Mouse (Mus musculus) liver, adult 2 months (tissue): ENCODE measurements around the gene Nxph4. TPM values are rescaled to one million over a fixed set of nuclear protein-coding genes. Genes with fewer than 3 reads are reported as not detected.

Experiments
- DNase-seq: peaks from one replicate; pipeline ENCODE4 v3.0.0-alpha.2; 2011; ENCODE audit warnings: low read depth, low spot score; ENCODE audit errors: extremely low read depth
- H3K27ac ChIP-seq: fragments of 200-500 bp; replicated peaks from 2 replicates; pipeline ENCODE4 v1.5.1; 2012; ENCODE audit warnings: low read depth, mild to moderate bottlenecking, control low read depth, inconsistent platforms, low read length; ENCODE audit not compliant: insufficient read depth
- H3K27me3 ChIP-seq: fragments of 200-500 bp; 2 replicates; pipeline ENCODE4 v1.6.1; 2012; ENCODE audit warnings: mild to moderate bottlenecking, moderate library complexity, low read length, inconsistent platforms; ENCODE audit not compliant: control insufficient read depth, insufficient read depth
- H3K36me3 ChIP-seq: fragments of 200-500 bp; 2 replicates; pipeline ENCODE4 v1.6.1; 2012; ENCODE audit warnings: low read length, inconsistent platforms; ENCODE audit not compliant: control insufficient read depth, insufficient read depth
- H3K4me1 ChIP-seq: fragments of 200-500 bp; 2 replicates; pipeline ENCODE4 v1.6.1; 2011; ENCODE audit warnings: low read length; ENCODE audit not compliant: control insufficient read depth, insufficient read depth
- H3K4me3 ChIP-seq: fragments of 200-500 bp; 2 replicates; pipeline ENCODE4 v1.5.1; 2011; ENCODE audit warnings: low read depth, mild to moderate bottlenecking, control low read depth, low read length, moderate library complexity; ENCODE audit not compliant: insufficient read depth
- H3K79me2 ChIP-seq: fragments of 200-500 bp; 2 replicates; pipeline ENCODE4 v1.6.1; 2012; ENCODE audit warnings: inconsistent platforms, mild to moderate bottlenecking, low read length, moderate library complexity; ENCODE audit not compliant: control insufficient read depth, insufficient read depth
- H3K9ac ChIP-seq: fragments of 200-500 bp; 2 replicates; pipeline ENCODE4 v1.6.1; 2012; ENCODE audit warnings: low read depth, mild to moderate bottlenecking, control low read depth, inconsistent platforms, low read length
- CTCF ChIP-seq: fragments of 200-500 bp; IDR thresholded peaks from 2 replicates; pipeline ENCODE4 v1.5.1; 2011; ENCODE audit warnings: low read depth, low read length, control low read depth
- POLR2A ChIP-seq: fragments of 200-500 bp; IDR thresholded peaks from 2 replicates; pipeline ENCODE4 v1.6.1; 2011; ENCODE audit warnings: low read length, control low read depth; ENCODE audit not compliant: insufficient read depth; ENCODE audit errors: extremely low read depth
- WGBS: fragments of 180-500 bp; shearing (Covaris S2); methylation state at CpG from one replicate; pipeline ENCODE4 v1.1.7; 2018; 5-methylcytosine and 5-hydroxymethylcytosine counted together
- polyA plus RNA-seq: library from polyadenylated mRNA; depleted of rRNA; stranded (reverse); fragments of >200 nt; gene quantifications from 2 replicates; pipeline ENCODE4 v1.2.3, GENCODE M21; 2012
- total RNA-seq: library from RNA; depleted of rRNA; stranded (reverse); fragments of >200 nt; gene quantifications from 2 replicates; pipeline ENCODE4 v1.2.3, GENCODE M21; 2014

The Nxph4 gene
- total and polyA plus RNA-seq, 2 experiments = not detected

DNA sequence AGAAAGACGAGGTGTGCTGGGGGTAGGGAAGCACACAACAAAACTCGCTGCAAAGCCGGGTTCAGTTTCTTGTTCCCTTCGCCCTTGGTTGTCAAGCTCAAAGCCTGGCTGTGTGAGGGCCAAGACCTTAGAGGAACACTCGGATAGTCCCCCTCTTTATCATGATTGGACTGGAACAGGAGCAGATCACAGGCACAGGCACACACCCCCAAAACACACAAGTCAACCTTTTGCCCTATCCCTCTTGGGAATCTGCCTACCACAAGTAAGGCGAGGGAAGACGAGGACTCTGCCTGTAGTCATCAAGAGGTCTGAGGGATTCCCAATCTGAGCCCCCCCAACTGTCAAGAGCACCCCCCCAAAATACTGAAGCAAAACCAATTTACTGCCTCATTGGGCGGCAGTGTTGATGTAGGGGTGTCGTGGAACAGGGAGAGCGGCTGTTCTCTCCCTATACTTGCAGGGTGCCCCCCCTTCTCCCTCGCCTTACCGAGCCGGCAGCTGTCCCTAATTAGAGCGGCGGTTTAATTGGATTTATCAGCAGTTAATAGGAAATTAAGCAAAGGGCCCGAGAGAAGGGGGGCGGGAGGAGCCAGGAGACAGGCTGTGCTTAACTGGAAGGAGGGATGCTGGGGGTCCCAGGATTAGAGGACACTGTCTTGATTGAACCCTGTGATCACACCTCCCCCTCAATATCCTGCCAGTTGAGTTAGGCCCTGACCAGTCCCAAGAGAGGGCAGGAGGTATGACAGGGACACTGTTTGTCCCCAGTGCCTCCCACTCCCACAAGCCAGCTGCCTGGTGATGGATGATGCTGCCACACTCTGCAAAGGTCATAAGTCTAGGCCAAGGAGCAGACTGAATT lies 24.3 kb downstream of the Nxph4 start:
- Histone ChIP-seq H3K36me3 (no peaks in the 10 kb centered on the region), H3K9ac (no peak overlapping the region), H3K79me2 (no peaks in the 10 kb centered on the region), H3K4me3 (no peak overlapping the region), H3K27me3 (peaks cover 2% of the 10 kb centered on the region; the same call in 1 of the 2 replicates), H3K4me1 (peaks cover 7% of the 10 kb centered on the region; the same call in 1 of the 2 replicates), H3K27ac (no peak overlapping the region)
- no peak for DNase-seq
- 33% methylated on average over 17 of the region's 17 CpGs for WGBS
- TF ChIP-seq CTCF (no peak), POLR2A (no peak)

DNA sequence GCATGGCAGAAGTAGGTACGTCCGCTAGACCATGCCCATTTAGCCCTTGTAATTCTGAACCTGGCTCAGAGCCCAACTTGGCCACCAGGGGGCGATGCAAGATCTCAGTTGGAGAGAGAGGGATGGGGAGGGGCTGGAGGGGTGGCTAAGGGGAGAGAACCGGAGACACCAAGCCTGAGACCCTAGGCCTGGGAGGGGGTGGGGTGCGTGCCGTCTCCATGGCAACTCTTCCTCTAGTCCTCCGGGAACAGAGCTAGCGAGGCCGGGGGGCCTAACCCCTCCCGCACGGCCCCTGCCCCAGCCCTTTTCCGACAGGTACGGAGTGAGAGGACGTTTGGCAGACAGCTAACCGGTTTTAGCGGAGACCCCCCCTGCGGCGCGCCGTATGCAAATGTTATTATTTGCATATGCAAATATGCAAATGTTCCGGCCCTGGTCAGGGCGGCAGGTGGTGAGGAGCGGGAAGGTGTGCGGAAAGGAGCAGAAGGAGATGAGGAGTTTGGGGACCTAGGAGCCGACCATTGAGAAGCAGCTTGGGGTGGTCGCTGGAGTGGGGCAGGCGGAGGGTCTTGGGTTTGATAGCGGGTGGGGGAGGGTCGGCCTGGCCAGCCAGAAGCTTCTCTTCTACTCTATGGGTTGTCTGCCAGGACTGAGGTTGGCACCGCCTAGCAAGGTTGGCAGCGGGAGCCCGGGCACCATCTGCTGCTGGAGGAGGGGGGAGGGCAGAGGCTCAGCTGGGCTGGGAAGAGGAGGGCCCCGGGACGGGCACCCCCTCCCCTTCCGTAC lies 25.1 kb downstream of the Nxph4 start:
- Histone ChIP-seq H3K9ac (0 out of 2 replicates have a peak overlapping the region, but pooled peaks have one; percentile 5), H3K27me3 (peaks cover 2% of the 10 kb centered on the region; the same call in 1 of the 2 replicates), H3K36me3 (no peaks in the 10 kb centered on the region), H3K4me3 (peak overlapping the region; percentile 9; the same call in 1 of the 2 replicates), H3K79me2 (no peaks in the 10 kb centered on the region), H3K27ac (no peak overlapping the region), H3K4me1 (peaks cover 7% of the 10 kb centered on the region; the same call in 1 of the 2 replicates)
- peak; percentile 45 for DNase-seq
- WGBS = 4% methylated on average over 35 of the region's 35 CpGs
- no peak for TF ChIP-seq POLR2A
- TF ChIP-seq CTCF = peak; percentile 86

DNA sequence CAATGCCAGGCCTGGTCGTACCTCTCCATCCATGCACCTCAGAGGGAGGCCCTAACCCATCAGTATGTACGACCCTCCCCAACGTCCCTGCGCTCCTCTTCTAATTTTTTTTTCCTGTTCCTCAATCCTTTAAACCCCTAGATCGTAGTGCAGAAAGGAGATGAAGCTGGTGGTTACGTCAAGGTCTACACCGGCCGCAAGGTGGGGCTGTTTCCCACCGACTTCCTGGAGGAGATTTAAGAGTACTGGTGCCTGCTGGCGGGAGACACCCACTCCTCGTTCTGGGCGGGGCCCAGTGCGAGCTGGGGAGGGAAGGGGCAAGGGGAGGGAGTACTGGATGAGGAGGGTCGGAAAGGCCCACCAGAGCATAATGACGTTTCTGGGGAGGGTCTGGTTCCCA lies 26.1 kb downstream of the Nxph4 start:
- Histone ChIP-seq H3K27ac (no peak overlapping the region), H3K27me3 (peaks cover 2% of the 10 kb centered on the region; the same call in 1 of the 2 replicates), H3K4me1 (peaks cover 7% of the 10 kb centered on the region; the same call in 1 of the 2 replicates), H3K79me2 (no peaks in the 10 kb centered on the region), H3K9ac (no peak overlapping the region), H3K36me3 (no peaks in the 10 kb centered on the region), H3K4me3 (no peak overlapping the region)
- DNase-seq = peak; percentile 22
- WGBS = 44% methylated on average over 15 of the region's 15 CpGs
- TF ChIP-seq POLR2A (no peak), CTCF (peak; percentile 69)

DNA sequence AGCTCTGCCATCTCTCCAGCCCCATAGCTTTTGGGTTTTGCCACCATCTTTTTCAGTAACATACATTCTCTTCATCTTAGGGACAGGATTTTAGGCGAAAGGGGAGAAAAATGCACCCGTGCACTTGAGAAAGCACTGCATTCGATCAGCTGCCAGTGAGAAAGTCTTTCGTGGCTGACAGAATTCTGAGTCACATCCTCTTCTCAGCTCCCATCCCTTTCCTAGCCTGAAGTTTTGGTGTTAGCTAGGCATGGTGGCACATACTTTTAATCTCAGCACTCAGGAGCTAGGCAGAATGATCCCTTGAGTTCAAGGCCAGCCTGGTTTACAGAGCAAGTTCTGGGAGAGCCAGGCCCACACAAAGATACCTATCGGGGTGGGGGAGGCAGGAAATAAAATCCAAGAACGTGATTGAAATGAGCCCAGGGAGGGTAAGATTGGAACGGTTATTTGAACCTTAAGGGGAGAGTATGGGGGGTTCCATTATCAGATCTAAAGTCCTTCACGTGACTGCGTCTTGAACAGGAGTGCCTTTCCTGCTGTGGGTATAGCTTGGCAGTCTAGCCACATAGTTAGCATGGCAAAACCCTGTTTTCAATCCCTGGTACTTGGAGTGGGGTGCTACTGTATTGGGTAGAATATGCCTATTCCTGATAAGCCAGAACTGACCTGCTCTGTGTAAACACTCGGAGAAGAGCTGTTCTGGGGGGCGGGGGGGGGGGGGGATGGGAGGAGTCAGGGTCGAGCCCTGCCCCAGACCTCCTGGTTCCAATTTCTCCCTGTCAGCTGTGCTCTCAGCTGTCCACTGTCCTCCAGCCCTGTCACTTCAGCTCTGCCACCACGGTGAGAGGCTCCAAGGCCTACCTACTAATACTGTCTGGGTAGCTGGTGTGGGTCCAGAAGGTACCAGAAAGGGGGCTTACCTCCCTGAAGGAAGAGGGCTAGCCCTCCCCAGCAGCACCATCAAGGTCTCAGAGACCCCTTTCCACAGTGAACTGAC lies 33.2 kb downstream of the Nxph4 start, which contains the start of gene Stac3:
Gene Stac3, plus strand, starts transcription at position 793 of the 1,000 bp plus-strand sequence.
- Histone ChIP-seq H3K79me2 (no peaks in the 10 kb centered on the region), H3K27me3 (no peaks in the 10 kb centered on the region), H3K4me1 (no peaks in the 10 kb centered on the region), H3K4me3 (no peak within 1 kb of the TSS), H3K9ac (no peak within 1 kb of the TSS), H3K27ac (no peak within 1 kb of the TSS), H3K36me3 (peaks cover 14% of the 10 kb centered on the region)
- TF ChIP-seq POLR2A (no peak), CTCF (no peak)
- DNase-seq = no peak
- WGBS = 71% methylated on average over 13 of the region's 13 CpGs

DNA sequence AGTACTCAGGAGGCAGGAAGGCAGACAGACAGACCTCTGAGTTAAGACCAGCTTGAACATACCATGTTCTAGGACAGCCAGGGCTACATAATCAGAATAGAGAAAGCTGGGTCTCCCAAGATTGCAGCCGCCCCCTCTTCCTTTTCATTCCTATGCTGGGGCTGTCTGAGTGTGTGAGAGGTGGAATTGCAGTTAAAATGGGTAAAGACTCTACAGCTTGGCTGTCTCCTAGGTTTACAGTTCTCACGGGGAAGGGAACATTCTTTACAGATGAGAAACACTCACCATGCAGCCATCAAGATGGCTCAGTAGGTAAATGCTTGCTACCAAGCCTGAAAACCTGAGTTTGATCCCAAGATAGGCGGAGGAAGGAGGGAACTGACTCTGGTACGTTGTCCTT lies 34.3 kb downstream of the Nxph4 start:
- DNase-seq = no peak
- Histone ChIP-seq H3K4me1 (no peaks in the 10 kb centered on the region), H3K79me2 (no peaks in the 10 kb centered on the region), H3K9ac (no peak overlapping the region), H3K27ac (no peak overlapping the region), H3K27me3 (no peaks in the 10 kb centered on the region), H3K36me3 (peaks cover 18% of the 10 kb centered on the region), H3K4me3 (no peak overlapping the region)
- WGBS = 95% methylated on average over 4 of the region's 4 CpGs
- no peak for TF ChIP-seq CTCF
- TF ChIP-seq POLR2A = no peak
